Mouse (Mus musculus) thymus, postnatal 0 days (tissue): ENCODE results near the gene Fam118b. TPM values are rescaled to one million over a fixed set of nuclear protein-coding genes. Genes with fewer than 3 reads are reported as not detected.

ENCODE experiments used
- DNase-seq: peaks from one replicate; pipeline ENCODE4 v3.0.0-alpha.2; 2015; ENCODE audit warnings: low spot score
- polyA plus RNA-seq: library from polyadenylated mRNA; unstranded; fragments of >200 nt; fragmentation: Nextera tagmentation; extraction: Ambion mirVana; gene quantifications from 2 replicates; pipeline ENCODE4 v1.2.1, GENCODE M21; 2015

Gene Fam118b
- polyA plus RNA-seq: 33.1 and 35.1 TPM in 2 replicates

DNA sequence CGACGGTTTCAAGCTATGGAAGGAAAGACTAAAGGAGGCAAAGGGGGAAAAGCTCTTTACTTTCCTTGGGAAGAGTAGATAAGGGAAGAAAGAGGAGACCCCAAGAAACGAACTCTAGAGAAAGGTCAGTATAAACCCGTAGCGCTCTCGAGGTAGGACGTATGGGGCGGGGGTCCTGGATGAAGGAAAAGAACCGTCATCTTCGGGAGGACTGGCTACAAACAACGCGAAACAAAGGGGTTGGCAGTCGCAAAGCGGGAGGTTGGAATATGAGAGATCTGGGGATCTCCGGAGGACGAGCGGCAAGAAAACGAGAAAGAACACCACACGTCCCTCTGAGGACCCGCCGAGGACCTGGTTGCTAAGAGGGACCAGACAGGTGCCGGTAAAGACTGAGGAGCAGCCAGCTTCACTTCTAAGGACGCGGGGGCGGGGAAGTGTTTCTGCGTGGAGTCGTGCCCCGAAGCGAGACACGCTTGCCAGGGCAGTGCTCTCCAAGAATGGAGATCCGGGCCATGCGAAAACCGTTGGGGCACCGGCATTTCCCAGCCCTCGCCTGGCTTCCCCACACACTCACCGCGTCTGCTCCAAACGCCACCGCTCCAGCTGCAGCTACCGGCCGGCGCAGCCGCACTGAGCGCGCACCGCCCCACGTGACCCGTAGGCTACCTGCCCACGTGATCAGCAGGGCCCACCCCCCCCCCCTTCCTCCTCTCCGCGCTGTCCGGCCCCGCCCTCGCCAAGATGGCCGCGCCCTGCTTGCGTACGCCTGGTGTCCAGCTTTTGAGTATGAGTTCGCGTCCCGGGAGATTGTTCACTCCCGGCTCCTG is at the start of gene Fam118b, which contains the start of gene Rpusd4:
Fam118b (minus strand) TSS at position 660 of the 830 bp plus-strand sequence.
Rpusd4 (plus strand) TSS at position 720 of the 830 bp plus-strand sequence.
- peak; percentile 94 for DNase-seq

DNA sequence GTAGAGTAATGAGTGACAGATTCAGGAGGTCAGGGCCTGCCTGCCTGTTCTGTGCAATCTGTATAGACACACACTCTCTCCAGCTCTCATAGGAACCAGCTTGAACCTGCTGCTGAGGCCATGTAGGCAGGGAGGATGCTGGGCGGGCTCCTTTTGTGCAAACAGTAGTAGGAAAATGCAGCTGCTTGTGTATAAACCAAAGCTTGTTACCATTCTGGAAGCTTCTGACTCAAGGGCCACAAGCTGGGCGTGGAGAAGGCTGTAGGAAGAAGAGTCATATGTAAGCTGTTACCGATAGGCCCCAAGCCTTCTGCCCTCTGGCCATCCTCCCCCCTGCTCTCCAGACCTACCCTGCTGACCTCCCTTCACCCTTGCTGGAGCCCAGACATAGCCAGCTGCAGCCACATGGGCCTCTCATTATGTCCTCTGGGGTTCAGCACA is 49.2 kb upstream of the Fam118b start:
- no peak for DNase-seq

DNA sequence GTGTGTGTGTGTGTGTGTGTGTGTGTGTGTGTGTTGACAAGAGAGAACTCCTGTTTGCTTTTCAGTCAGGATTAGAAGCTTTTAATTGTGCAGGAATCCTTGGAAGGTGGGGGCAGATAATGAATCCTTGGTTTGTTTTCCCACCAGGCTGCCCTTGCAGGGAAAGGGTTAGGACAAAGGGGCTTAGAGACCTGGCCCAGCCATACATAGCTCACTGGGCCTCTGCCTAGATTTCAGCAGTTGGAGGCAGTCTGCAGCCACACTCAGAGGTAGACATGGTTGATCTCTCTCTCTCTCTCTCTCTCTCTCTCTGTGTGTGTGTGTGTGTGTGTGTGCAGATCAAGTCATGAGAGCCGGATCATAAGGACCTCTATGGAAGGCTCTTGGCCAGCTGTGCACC is 46.6 kb upstream of the Fam118b start:
- DNase-seq: no peak

DNA sequence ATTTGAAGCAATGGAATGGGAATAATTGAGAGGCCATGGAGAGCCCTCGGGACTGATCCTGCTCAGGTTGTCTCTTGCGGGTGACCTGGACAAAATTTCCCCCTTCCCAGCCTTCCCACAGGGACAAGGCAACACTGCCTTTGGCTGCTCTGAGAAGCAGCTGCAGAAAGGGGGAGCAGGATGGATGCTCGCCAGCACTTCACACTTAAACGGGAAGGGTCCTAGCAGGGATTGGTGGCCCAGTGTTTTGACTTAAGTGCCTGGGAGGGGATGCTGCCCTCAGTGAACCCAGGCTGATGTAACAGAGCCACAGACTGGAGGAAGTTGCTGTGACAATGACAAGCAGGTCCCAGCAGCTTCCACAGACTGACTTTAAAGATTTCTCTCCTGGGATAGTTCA is 46.0 kb upstream of the Fam118b start:
- no peak for DNase-seq

DNA sequence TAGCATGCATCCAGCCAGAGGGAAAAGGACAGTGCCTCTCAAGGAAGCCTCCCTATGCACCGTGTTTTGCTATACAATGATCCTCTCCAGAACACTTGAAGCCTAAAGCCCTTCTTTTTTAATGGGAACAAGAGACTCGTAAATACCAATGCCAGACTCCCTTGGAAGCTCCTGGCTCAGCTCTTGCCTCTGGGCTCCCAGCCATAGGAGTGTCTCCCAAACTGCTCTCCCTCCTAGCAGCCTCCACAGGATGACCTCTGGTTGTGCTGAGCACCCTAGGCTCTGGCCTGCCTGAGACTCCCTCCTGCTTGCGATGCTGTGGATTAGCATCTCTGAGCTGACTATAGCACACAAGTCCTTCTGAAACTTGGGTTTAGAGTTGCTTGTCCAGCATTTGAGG is 44.9 kb upstream of the Fam118b start:
- DNase-seq: no peak

DNA sequence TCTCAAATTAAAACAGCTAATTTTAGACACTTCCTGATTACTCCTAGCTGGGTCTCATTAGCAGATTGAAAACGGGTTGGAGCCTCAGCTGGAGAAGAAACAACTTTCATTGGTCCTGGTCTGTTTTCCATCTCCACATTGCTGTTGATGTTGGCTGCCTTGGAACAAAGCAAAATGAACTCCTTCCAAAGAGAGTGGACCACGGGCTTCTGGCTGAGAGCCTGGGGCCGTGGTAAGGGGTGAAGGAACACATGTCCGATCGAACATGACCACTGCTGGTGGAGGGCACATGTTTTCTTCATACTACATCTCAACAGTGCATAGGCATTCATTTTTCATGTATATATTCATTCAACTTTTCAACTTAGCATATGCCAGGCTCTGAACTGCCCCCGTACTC is 42.8 kb upstream of the Fam118b start:
- DNase-seq: no peak

DNA sequence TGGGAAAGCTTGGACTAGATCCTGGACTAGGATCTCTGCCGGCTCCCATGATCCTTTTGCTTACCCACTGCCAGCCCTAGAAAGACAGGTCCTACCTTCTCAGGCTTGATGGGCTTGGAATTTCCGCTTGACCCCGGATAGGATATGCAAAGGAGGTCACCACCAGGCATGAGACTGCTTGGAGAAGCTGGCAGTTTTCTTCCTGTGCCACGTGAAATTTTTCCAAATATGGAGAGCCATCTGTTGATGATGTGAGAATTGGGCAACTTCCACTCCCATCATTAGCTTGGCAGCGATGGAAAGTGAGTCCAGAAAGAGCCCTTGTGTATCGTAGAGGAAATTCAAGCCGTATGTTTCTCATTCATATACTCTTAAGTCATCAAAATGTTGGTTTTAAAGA is 39.9 kb upstream of the Fam118b start:
- no peak for DNase-seq

DNA sequence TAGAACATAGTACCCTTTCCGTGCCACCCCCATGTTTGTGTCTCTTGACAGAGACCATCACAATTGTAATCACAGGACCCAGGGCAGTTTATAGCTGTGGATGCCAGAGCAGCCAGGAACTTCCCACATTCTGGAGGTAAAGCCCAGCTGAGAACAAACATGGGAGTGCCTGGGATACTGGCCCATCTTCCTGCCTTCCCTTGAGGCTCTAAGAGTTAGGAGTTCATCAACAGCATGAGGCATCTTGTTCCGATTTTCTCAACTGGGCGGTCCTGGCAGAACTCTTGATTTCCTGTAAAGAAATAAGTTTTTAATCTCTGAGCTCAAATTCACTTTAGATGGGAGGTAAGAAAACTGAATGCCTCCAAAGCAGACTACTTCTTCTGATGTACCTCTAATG is 34.6 kb upstream of the Fam118b start:
- DNase-seq: no peak

DNA sequence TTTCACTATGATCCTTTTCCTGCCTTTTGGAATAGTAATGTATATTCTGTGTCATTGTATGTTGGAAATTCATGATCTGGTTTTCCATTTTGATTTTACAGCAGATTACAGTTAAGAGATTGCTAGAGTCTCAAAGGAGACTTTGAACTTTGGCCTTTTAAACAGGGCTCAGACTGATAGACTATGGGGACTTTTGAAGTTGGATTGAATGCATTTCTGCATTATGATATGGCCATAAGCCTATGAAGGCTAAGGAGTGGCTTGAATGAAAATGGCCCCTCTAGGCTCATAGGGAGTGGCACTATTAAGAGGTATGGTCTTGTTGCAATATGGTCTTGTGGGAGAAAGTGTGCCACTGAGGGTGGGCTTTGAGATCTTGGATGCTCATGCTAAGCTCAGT is 30.2 kb upstream of the Fam118b start:
- DNase-seq: no peak

DNA sequence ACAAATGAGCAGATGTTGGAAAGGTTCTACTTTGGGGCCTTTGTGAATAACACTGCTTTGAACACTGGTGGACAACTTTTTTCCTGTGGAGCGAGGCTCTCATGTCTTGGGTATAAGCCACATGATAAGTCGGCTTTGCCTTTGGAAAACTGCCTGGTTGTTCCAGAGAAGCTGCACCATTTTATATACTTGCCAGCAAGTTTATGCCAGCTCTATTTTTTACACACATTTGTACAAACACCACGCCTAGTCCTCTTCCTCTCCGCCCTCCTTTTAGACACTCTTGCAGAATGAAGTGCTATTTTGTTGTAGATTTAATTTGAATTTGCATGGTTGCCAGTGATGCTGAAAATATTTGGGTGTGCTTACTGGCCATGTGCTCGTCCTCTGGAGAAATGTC is 25.9 kb upstream of the Fam118b start:
- DNase-seq: no peak

DNA sequence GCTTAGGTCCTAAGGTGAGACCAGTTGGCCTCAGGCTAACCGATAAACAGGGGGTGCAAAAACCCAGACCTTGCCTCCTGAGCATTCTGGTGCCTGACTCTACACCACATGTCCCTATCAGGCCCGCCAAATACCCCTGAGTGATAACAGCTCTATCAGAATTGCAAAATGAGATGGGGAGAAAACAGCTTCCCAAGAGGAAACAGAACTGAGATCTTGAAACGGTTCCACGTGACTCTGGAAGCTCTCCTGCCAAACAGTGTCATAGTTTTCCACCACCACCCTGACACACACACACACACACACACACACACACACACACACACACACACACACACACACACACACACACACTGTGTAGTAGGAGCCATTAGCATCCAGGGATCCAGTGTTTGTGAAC is 23.3 kb upstream of the Fam118b start:
- no peak for DNase-seq

DNA sequence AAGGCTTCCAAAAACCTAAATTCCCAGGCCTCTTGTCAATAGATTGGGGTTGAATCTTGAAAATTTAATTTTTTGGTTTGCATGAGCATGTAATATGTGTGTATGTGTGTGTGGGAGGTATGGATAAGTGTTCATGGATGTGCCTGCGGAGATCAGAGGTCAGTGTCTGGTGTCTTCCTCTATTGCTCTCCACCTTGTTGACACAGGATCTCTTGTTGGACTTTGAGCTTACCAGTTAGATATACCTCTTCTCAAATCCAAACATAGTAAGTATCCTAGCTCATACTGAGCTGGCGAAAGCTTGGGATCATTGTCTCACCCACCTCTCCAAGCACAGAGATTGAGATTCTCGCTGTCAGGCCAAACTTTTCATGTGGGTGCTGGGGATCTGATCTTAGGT is 22.8 kb upstream of the Fam118b start:
- DNase-seq: no peak

DNA sequence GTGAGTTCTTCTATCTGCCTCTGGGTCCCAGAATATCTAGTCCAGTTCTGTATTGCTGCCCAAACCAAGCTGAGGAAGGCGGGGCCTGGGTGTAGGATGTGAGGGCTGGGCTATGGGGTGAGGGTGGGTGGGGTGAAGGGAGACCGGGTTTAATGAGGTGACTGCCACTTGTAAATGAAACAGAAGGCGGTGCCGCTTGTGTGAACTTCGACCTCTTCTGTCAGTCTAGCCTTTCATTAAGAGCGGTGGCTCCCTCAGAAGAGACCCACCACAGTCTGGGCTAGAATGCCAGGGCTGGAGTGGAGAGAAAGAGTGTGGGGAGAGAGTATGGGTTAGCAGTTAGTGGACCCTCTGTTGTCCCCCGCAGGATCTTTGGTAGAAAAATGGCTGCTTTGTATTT is 22.4 kb upstream of the Fam118b start:
- no peak for DNase-seq

DNA sequence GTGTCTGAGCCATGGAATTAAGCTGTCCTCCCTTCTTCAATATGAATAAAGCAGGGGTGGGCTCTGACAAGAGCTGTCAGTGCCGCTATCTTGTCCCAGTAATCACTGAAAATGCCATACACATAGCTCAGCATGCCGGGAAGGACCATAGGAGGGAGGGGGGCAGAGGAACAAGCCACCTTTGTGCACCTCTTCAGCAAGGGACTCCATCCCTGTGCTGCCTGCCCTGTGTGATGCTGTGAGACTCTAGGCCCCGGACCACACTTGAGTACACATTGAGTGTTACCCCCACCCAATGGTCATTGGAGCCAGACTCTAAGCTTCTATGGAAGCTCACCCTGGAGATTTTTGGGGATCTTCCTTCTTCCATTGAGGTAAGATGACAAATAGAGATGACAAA is 18.7 kb upstream of the Fam118b start:
- DNase-seq: no peak

DNA sequence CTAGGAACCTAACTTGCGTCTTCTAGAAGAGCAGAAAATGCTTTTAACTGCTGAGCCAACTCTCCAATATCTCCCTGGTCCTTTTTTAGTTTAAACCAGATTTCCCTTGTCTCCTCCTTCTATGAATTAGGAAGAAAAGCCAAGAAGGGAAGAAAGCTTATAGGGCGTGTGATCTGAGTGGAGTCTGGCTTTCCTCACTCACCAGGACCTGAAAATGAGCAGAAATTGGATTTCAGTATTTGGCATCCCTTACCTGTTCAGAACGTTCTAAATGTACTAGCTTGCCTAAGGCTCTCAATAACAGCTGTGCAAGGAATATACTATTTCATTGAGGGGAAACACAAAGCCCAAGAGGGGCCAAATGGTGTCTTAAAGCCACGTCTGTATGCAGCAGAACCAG is 16.7 kb upstream of the Fam118b start:
- no peak for DNase-seq

DNA sequence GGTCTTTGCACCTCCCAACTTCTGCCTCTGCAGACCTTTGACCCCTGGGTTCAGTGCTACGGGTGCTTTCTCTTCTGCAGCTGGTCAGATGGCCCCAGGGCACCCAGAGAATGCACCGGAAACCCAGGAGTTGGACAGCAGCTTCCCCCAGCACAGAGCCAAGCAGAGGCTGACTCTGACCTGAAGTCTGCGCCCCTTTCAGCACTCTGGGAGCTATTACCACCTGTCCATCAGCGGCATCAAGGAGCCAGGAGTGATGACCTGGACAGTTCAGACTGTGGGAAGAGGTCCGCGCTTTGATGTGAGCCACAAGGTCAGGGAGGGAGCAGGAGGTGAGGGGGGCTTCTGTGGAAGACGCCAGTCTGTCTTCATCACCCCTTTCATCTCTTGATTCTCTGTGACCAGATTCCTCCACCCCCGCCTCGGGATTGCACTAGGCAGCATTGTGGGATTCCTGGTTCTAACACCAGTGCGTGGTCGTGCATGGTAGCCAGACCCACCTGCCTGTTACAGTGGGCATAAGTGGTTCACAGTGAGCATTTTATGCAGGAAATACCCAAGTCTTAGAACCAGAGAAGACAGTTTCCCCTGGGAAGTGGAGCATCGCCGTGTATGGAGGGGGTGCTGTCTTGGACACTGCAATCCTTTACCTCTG is 15.9 kb upstream of the Fam118b start:
- no peak for DNase-seq

DNA sequence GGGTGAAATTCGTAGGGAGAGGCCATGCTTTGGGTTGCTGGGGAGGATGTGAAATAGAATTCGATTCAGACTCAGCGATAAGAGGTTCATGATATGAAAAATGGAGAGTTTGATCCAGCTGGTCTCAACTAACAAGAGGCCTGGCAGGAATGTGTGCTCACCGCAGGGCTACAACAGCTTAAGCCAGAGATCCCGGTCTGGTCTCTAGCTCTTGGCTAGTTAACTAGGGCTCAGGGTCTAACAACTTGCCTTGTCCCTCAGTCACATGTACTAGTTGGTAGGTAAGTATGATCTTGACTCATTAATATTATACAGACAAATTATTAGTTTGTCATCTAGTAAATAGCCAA is 15.2 kb upstream of the Fam118b start:
- no peak for DNase-seq

DNA sequence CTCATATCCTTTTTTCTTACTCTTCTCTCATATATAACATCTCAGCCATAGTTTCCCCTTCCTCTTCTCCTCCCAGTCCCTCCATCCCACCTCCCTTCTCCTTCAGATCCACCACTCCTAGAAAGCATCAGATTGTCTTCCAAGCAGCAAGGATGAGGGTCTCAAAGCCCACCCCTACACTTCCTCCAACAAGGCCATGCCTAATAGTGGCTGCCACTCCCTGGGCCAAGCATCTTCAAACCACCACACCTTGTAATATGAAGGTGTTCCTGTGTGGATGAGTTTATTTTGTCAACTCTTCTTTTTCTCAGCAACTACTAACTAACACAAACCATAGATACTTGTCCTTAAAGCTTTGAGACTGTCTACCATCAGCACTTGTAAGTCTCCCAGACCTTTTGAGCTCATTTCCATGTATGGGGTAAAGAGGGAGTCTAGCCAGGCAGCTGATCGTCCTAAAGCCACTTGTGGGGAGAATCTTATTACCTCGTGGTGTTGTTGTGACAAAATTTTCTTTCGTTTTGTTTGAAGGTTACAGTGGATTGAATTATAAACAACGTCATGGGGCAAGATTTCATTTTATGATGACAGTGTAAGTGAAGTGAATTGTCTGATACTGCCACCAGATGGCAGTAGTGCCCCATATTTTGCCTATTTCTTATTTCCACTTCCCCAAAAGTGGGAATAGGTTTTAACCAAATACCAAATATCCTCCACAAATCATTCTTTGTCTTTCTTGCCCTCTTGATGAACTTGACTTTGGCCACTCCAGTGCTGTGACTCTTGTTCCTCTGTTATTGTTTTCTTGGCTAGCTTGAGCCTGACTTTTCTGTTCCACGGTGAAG is 14.6 kb upstream of the Fam118b start:
- DNase-seq: peak; percentile 67

DNA sequence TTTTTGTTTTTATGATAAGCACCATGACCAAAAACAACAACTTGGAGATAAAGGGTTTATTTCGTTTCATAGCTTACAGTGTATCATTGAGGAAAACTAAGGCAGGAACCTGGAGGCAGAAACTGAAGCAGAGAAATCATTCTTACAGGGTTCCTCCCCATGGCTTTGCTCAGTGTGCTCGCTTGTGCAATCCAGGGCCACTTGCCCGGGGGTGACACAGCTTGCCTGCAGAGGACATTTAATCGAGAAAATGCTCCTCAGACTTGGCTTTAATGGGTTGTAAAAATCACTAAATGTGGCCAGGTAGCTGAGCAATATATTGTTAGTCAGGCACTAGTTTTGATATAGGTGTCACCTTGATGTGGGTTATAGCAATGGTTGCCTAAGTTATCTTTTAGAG is 10.8 kb upstream of the Fam118b start:
- DNase-seq: no peak

DNA sequence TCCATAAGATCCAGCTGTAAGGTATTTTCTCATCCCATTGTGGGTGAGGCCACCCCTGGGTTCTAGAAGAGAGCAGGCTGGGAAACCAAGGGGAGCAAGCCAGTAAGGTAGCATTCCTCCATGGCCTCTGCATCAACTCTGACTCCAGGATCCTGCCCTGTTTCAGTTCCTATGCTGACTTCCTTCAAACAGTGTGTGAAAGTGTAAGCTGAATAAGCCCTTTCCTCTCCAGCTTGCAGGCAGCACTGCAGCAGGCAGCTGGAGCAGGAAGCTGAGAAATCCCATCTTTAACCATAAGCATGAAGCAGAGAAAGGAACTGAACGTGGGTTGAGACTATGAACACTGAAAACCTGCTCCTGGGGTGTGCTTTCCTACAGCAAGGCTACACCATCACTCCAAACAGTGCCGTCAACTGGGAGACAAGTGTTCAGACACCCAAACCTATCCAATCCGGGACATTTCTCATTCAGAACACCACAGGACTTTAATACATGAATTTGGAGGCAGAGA is 10.3 kb upstream of the Fam118b start:
- no peak for DNase-seq

DNA sequence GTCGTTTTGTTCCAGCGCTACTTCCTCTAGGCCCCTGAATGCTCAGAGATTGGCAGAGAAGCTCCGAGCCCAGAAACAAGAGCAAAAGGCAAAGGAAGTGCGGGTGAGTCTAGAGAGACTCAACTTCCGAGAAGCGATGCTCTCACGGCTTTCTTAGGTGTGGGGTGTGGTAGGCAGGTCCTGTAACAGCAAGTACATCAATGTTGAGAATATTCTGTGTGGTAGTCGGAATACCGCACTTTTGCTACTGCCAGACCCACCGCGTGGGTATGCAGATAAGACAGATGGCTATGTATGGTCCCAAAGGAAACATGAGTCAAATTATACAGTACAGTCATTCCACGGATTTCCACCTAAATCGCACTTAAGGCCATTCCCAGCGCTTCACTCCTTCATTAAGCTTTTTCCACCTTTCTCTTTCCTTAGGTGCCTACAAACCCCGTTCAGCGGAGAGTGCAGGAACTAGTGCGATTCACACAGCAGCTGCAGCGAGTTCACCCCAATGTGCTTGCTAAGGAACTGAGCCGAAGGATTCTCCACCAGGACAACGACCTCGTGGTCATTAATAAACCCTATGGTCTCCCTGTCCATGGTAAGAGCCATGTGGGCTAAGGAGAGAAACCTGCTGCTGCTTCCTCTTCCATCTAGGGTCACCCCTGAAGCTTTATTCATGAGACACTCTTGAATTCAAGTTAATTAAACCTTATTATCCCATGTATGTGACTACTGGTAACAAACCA is 541 bp upstream of the Fam118b start:
- DNase-seq: no peak
